Mouse (Mus musculus) liver, adult 2 months (tissue): ENCODE measurements at regions not wholly inside any gene's neighbourhood (a gene's known extent, or its start where the extent isn't known, plus 50 kb on each side); places are given as distances from the start of the nearest gene placed in this dataset.

Experiments
- CTCF ChIP-seq: fragments of 200-500 bp; IDR thresholded peaks from 2 replicates; pipeline ENCODE4 v1.5.1; 2011; ENCODE audit warnings: low read depth, low read length, control low read depth
- POLR2A ChIP-seq: fragments of 200-500 bp; IDR thresholded peaks from 2 replicates; pipeline ENCODE4 v1.6.1; 2011; ENCODE audit warnings: low read length, control low read depth; ENCODE audit not compliant: insufficient read depth; ENCODE audit errors: extremely low read depth

DNA sequence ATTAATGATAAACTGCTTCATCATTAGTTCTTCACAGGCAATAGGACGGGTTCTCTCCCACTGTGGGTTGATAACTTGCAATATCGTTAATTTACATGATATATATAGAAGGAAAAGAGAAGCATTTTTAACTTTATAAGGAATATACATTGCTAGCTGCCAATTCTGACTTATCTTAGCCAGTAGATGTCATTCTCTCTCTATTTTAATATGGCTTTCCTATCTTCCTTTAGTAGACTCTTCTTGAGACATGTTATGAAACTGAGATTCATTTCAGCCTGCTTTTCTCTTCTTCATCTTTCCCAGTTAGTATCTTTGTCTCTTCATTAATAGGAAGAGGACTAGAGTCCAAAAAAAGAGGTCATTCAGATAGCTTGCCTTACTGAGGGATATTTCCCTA lies 578.6 kb upstream of the Ccng1 start:
- TF ChIP-seq CTCF = no peak
- TF ChIP-seq POLR2A = no peak
